Mouse (Mus musculus): ENCODE results near the gene Nup88.

- TF ChIP-seq POLR2A (IDR thresholded peaks at IDR 0.05; ENCODE audit: borderline replicate concordance, extremely low read depth, low read depth, low read length): no peak
- no peak for TF ChIP-seq CTCF (IDR thresholded peaks at IDR 0.05; ENCODE audit: insufficient read depth, low read length)
Observed at GRCm38 (mm10) chr11:71007026-71007425, 37.3 kb upstream of the Nup88 start.

All from lung, adult 2 months (tissue).